Mouse (Mus musculus) megakaryocyte, embryonic 14.5 days (primary cell): ENCODE measurements around the gene Slfn4.
"Not testable (repeated sequence)": the region's sequence is repeated elsewhere in the genome, so short reads cannot be mapped to it uniquely, and the experiment has no call there.

Source experiments
- FLI1 ChIP-seq: IDR thresholded peaks from 2 replicates; pipeline ENCODE4 v1.6.1; 2012; ENCODE audit warnings: low read length, inconsistent platforms, mixed read lengths
- GATA1 ChIP-seq: IDR thresholded peaks from 3 replicates; pipeline ENCODE4 v1.6.1; 2012; ENCODE audit warnings: mixed read lengths, low read length, inconsistent platforms, borderline replicate concordance

- TF ChIP-seq GATA1, FLI1: not testable (repeated sequence)
Measured at GRCm38 (mm10) chr11:83148939-83149338, 26.0 kb upstream of the Slfn4 start.
